Mouse (Mus musculus): Measurements from ENCODE around the gene Gsdma3.
"Not testable (repeated sequence)": the region's sequence is repeated elsewhere in the genome, so short reads cannot be mapped to it uniquely, and the experiment has no call there.

The Gsdma3 gene

GRCm38 (mm10) chr11:98664091-98664490 is 37.9 kb downstream of the Gsdma3 start, which contains the start of gene Gsdma:
Gsdma (plus strand) TSS chr11:98664351.
- in situ Hi-C loops (cut with MboI, MseI), result no loop called here

- in situ Hi-C loops (cut with MboI, MseI), result no loop called here
Measured at GRCm38 (mm10) chr11:98668984-98669383, 42.8 kb downstream of the Gsdma3 start.

GRCm38 (mm10) chr11:98671284-98671815 is 45.2 kb downstream of the Gsdma3 start:
- in situ Hi-C loops (cut with MboI, MseI), result loop anchor here (10.0 kb wide), 1 partner anchor 47 kb away; the partner anchor contains the start of genes Gm12355 and Gsdma3

GRCm38 (mm10) chr11:98671857-98672256 is 45.7 kb downstream of the Gsdma3 start:
- in situ Hi-C loops (cut with MboI, MseI), result loop anchor here (10.0 kb wide), 1 partner anchor 47 kb away; the partner anchor contains the start of genes Gm12355 and Gsdma3

GRCm38 (mm10) chr11:98672482-98672881 is 46.3 kb downstream of the Gsdma3 start:
- in situ Hi-C loops (cut with MboI, MseI), result loop anchor here (10.0 kb wide), 1 partner anchor 48 kb away; the partner anchor contains the start of genes Gm12355 and Gsdma3

- in situ Hi-C loops (cut with MboI, MseI), result loop anchor here (10.0 kb wide), 1 partner anchor 48 kb away; the partner anchor contains the start of genes Gm12355 and Gsdma3
Measured at GRCm38 (mm10) chr11:98673136-98673535, 47.0 kb downstream of the Gsdma3 start.

GRCm38 (mm10) chr11:98675829-98676363 is 49.7 kb downstream of the Gsdma3 start:
- in situ Hi-C loops (cut with MboI, MseI), result loop anchor here (10.0 kb wide), 1 partner anchor 51 kb away; the partner anchor contains the start of genes Gm12355 and Gsdma3

- in situ Hi-C loops (cut with MboI, MseI), result no loop called here
Measured at GRCm38 (mm10) chr11:98680023-98680422, 53.9 kb downstream of the Gsdma3 start.

GRCm38 (mm10) chr11:98680595-98680994 is 54.4 kb downstream of the Gsdma3 start:
- in situ Hi-C loops (cut with MboI, MseI), result not testable (repeated sequence)

- in situ Hi-C loops (cut with MboI, MseI), result no loop called here
Measured at GRCm38 (mm10) chr11:98681186-98681585, 55.0 kb downstream of the Gsdma3 start.

GRCm38 (mm10) chr11:98681786-98682745 is 55.9 kb downstream of the Gsdma3 start, which contains the start of gene Psmd3:
Psmd3 (plus strand) TSS chr11:98682554.
- in situ Hi-C loops (cut with MboI, MseI), result no loop called here

- in situ Hi-C loops (cut with MboI, MseI), result no loop called here
Measured at GRCm38 (mm10) chr11:98682811-98683210, 56.7 kb downstream of the Gsdma3 start.

GRCm38 (mm10) chr11:98685642-98686041 is 59.5 kb downstream of the Gsdma3 start:
- in situ Hi-C loops (cut with MboI, MseI), result no loop called here

- in situ Hi-C loops (cut with MboI, MseI), result no loop called here
Measured at GRCm38 (mm10) chr11:98686976-98687375, 60.8 kb downstream of the Gsdma3 start.

Measured in T-helper 1 cell (primary cell).